Mouse (Mus musculus) hindbrain, embryonic 11.5 days (tissue): ENCODE measurements around the gene Pde9a. TPM values are rescaled to one million over a fixed set of nuclear protein-coding genes. Genes with fewer than 3 reads are reported as not detected.
A peak's percentile ranks its signal among the peaks of the same experiment; 100 is the strongest.

Source experiments
- ATAC-seq: fragments of 200-750 bp; cut with Nextera tagmentation; 2 replicates; pipeline ENCODE4 v1.8.0; 2017; ENCODE audit warnings: mild to moderate bottlenecking, moderate TSS enrichment, moderate library complexity; ENCODE audit not compliant: low FRiP score
- DNase-seq: peaks from one replicate; pipeline ENCODE4 v3.0.0-alpha.2; 2015; ENCODE audit warnings: low spot score
- H3K27ac ChIP-seq: fragments of 300-500 bp; sonication (generic); 2 replicates; pipeline ENCODE4 v1.5.1; 2014; ENCODE audit warnings: mild to moderate bottlenecking, low read depth, low read length
- H3K27me3 ChIP-seq: fragments of 300-500 bp; sonication (generic); 2 replicates; pipeline ENCODE4 v1.6.1; 2014; ENCODE audit warnings: mild to moderate bottlenecking, low read length, moderate library complexity, mixed read lengths; ENCODE audit not compliant: control insufficient read depth, insufficient read depth
- H3K36me3 ChIP-seq: fragments of 300-500 bp; sonication (generic); 2 replicates; pipeline ENCODE4 v1.6.1; 2014; ENCODE audit warnings: mild to moderate bottlenecking, low read length, moderate library complexity, mixed read lengths; ENCODE audit not compliant: control insufficient read depth, insufficient read depth
- H3K4me1 ChIP-seq: fragments of 300-500 bp; sonication (generic); replicated peaks from 2 replicates; pipeline ENCODE4 v1.6.1; 2014; ENCODE audit warnings: low read length, mixed read lengths; ENCODE audit not compliant: control insufficient read depth, insufficient read depth
- H3K4me2 ChIP-seq: fragments of 300-500 bp; sonication (generic); replicated peaks from 2 replicates; pipeline ENCODE4 v1.6.1; 2014; ENCODE audit warnings: mild to moderate bottlenecking, low read depth, low read length
- H3K4me3 ChIP-seq: fragments of 300-500 bp; sonication (generic); 2 replicates; pipeline ENCODE4 v1.5.1; 2014; ENCODE audit warnings: low read depth, low read length
- H3K9ac ChIP-seq: fragments of 300-500 bp; sonication (generic); 2 replicates; pipeline ENCODE4 v1.6.1; 2014; ENCODE audit warnings: low read depth, low read length
- H3K9me3 ChIP-seq: fragments of 300-500 bp; sonication (generic); 2 replicates; pipeline ENCODE4 v1.6.1; 2016; ENCODE audit warnings: low read length; ENCODE audit not compliant: control insufficient read depth
- WGBS: fragments of 180-500 bp; shearing (Covaris S2); extraction: QIAGEN DNeasy Blood & Tissue Kit; methylation state at CpG from one replicate; pipeline ENCODE4 v1.1.7; 2014; 5-methylcytosine and 5-hydroxymethylcytosine counted together
- polyA plus RNA-seq: library from polyadenylated mRNA; unstranded; fragments of >200 nt; fragmentation: Nextera tagmentation; extraction: Ambion mirVana; gene quantifications from 2 replicates; pipeline ENCODE4 v1.2.1, GENCODE M21; 2014

Pde9a gene
- polyA plus RNA-seq, 1 experiment from 2014 or later, result 27.9 TPM

- Histone ChIP-seq H3K9me3 (no peaks in the 10 kb centered on the region), H3K4me3 (no peak overlapping the region), H3K36me3 (no peaks in the 10 kb centered on the region), H3K27me3 (no peaks in the 10 kb centered on the region), H3K27ac (no peak overlapping the region), H3K9ac (no peak overlapping the region), H3K4me1 (no peaks in the 10 kb centered on the region), H3K4me2 (no peak overlapping the region)
- ATAC-seq, result no peak
- 74% methylated on average over 18 of the region's 18 CpGs for WGBS
- DNase-seq, result no peak
These were observed 70.9 kb downstream of the Pde9a start for GRCm38 (mm10) chr17:31456723-31457567.

GRCm38 (mm10) chr17:31460416-31460815 is 74.4 kb downstream of the Pde9a start:
- Histone ChIP-seq H3K4me2 (no peak overlapping the region), H3K9ac (no peak overlapping the region), H3K4me3 (no peak overlapping the region), H3K4me1 (no peaks in the 10 kb centered on the region), H3K27ac (no peak overlapping the region), H3K27me3 (no peaks in the 10 kb centered on the region), H3K36me3 (no peaks in the 10 kb centered on the region), H3K9me3 (no peaks in the 10 kb centered on the region)
- DNase-seq (no peak), ATAC-seq (no peak)
- WGBS, result 68% methylated on average over 4 of the region's 4 CpGs

- DNase-seq (no peak), ATAC-seq (no peak)
- Histone ChIP-seq H3K9ac (no peak overlapping the region), H3K4me2 (no peak overlapping the region), H3K36me3 (0 out of 2 replicates have a peak, but pooled peaks cover 2% of the 10 kb centered on the region), H3K9me3 (no peaks in the 10 kb centered on the region), H3K27ac (no peak overlapping the region), H3K4me3 (no peak overlapping the region), H3K4me1 (no peaks in the 10 kb centered on the region), H3K27me3 (no peaks in the 10 kb centered on the region)
- WGBS, result 86% methylated on average over 2 of the region's 2 CpGs
These were observed 76.5 kb downstream of the Pde9a start for GRCm38 (mm10) chr17:31462506-31462905.

GRCm38 (mm10) chr17:31466854-31467253 is 80.8 kb downstream of the Pde9a start:
- ATAC-seq (no peak), DNase-seq (peak; percentile 24)
- Histone ChIP-seq H3K4me2 (no peak overlapping the region), H3K9me3 (no peaks in the 10 kb centered on the region), H3K27me3 (no peaks in the 10 kb centered on the region), H3K36me3 (0 out of 2 replicates have a peak, but pooled peaks cover 2% of the 10 kb centered on the region), H3K9ac (no peak overlapping the region), H3K4me1 (0 out of 2 replicates have a peak, but pooled peaks cover 3% of the 10 kb centered on the region), H3K4me3 (no peak overlapping the region), H3K27ac (no peak overlapping the region)
- WGBS, result 87% methylated on average over 3 of the region's 3 CpGs

GRCm38 (mm10) chr17:31468496-31468895 is 82.5 kb downstream of the Pde9a start:
- H3K9ac ChIP-seq, result no peak overlapping the region
- no peaks in the 10 kb centered on the region for H3K27me3 ChIP-seq
- no peak for DNase-seq
- H3K9me3 ChIP-seq, result no peaks in the 10 kb centered on the region
- H3K4me3 ChIP-seq, result no peak overlapping the region
- 0 out of 2 replicates have a peak, but pooled peaks cover 2% of the 10 kb centered on the region for H3K36me3 ChIP-seq
- 83% methylated on average over 5 of the region's 5 CpGs for WGBS
- H3K4me1 ChIP-seq, result 0 out of 2 replicates have a peak, but pooled peaks cover 3% of the 10 kb centered on the region
- no peak for ATAC-seq
- H3K4me2 ChIP-seq, result no peak overlapping the region
- no peak overlapping the region for H3K27ac ChIP-seq

- H3K4me2 ChIP-seq, result no peak overlapping the region
- ATAC-seq (no peak), DNase-seq (peak; percentile 58)
- H3K4me3 ChIP-seq, result no peak overlapping the region
- H3K27ac ChIP-seq, result no peak overlapping the region
- 0 out of 2 replicates have a peak, but pooled peaks cover 2% of the 10 kb centered on the region for H3K36me3 ChIP-seq
- H3K9me3 ChIP-seq, result no peaks in the 10 kb centered on the region
- 55% methylated on average over 5 of the region's 5 CpGs for WGBS
- H3K9ac ChIP-seq, result no peak overlapping the region
- H3K4me1 ChIP-seq, result 0 out of 2 replicates have a peak, but pooled peaks cover 3% of the 10 kb centered on the region
- H3K27me3 ChIP-seq, result no peaks in the 10 kb centered on the region
These were observed 84.9 kb downstream of the Pde9a start for GRCm38 (mm10) chr17:31470766-31471418.

GRCm38 (mm10) chr17:31474388-31474787 is 88.4 kb downstream of the Pde9a start:
- Histone ChIP-seq H3K36me3 (no peaks in the 10 kb centered on the region), H3K9me3 (no peaks in the 10 kb centered on the region), H3K27ac (no peak overlapping the region), H3K9ac (no peak overlapping the region), H3K27me3 (no peaks in the 10 kb centered on the region), H3K4me1 (0 out of 2 replicates have a peak, but pooled peaks cover 3% of the 10 kb centered on the region), H3K4me3 (no peak overlapping the region), H3K4me2 (no peak overlapping the region)
- DNase-seq (no peak), ATAC-seq (no peak)
- WGBS, result 75% methylated on average over 6 of the region's 6 CpGs

- WGBS, result 75% methylated on average over 7 of the region's 7 CpGs
- ATAC-seq (no peak), DNase-seq (no peak)
- Histone ChIP-seq H3K4me3 (no peak overlapping the region), H3K4me2 (no peak overlapping the region), H3K27ac (no peak overlapping the region), H3K4me1 (no peaks in the 10 kb centered on the region), H3K27me3 (no peaks in the 10 kb centered on the region), H3K9ac (no peak overlapping the region), H3K36me3 (no peaks in the 10 kb centered on the region), H3K9me3 (no peaks in the 10 kb centered on the region)
These were observed 92.6 kb downstream of the Pde9a start for GRCm38 (mm10) chr17:31478606-31479005.
